Mouse (Mus musculus) T-helper 1 cell (primary cell): ENCODE data around the gene Ckmt2.

Experiments used
- in situ Hi-C: fragments of 300-600 bp; cut with MboI, MseI; formaldehyde crosslinking; loops from one replicate; pipeline ENCODE4 v1.15.1; 2025; ENCODE audit warnings: high pct_unique_total_duplicates

Ckmt2 gene

DNA sequence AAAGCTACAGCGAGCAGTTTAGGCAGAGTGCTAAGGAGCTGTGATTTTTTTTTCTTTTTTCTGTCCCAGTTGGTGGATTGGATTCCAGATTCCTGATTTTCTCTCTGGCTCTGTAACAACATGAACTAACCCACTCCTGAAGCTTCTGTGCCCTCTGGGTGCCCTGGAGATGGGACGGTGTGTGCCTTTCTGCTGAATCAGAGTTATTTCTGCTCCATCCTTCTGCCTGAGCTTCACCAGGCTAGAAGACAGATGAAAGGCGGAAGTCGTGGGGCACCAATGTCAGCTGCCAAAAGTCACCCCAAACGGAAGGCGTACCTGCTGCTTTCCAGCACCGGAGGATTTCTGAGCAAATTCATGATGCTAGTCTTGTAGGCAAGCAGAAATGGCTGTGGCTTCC is 2.1 kb downstream of the Ckmt2 start:
- in situ Hi-C loops = no loop called here

DNA sequence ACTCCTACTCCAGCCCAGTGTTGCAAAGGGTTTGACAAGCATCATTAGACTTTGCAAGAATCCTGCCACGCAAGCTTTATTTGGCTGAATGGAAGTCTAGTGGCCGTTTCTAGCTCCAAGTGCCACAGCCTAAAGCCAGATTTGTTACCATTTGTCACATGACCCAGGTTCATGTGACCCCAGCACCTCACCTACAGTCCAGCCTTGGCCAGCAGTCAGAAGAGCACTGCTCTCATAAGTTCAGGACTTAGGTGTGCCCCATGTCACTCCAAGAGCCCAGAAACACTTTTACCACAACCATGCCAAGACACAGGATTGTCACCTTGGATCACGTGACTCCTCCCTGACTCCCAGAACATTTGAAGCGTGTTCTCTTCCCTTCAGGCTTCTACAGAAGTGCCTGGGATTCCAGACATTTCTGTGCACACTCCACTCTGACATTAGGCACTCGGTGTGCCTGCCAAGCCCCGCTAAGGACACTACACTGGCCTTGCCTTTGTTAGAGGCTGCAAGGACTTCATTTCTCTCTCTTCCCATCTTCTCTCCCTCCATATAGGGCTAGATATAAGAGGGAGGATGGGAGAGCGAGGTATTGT is 2.9 kb downstream of the Ckmt2 start:
- in situ Hi-C loops = no loop called here

DNA sequence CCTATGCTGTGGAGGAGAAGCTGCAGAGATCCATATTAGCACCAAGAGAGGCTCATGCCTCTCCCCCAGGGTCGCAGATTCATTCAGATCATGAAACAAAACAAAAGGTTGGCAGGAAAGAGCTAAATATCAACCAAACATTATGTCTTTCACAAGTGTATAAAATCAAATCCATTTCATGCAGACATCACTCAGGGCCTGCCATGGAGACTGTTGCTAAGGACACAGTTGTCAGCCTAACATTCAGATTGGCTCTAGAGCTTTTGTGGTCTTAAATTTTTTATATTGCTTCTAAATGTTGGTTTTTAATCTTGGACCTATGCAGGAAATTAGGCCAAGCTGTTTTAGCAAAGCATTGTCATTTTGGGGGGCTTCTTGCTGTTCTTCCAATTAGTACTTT is 8.1 kb downstream of the Ckmt2 start:
- in situ Hi-C loops = no loop called here

DNA sequence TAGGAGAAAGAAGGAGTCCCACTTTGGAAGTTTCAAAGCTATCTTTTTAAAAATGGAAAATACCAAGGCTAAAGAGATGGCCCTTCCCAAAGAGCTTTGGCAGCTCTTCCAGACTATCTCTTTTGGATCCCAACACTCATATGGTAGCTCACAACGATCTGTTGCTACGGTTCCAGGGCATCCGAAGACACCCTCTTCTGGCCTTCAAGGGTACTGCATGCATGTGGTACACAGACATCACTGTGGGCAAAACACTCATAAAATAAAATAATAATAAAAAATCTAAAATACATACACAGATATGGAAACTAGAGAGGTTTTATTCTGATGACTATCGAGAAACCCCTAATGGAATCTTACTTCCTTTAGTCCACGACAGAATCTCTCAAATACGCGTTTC is 17.9 kb downstream of the Ckmt2 start:
- in situ Hi-C loops = no loop called here

DNA sequence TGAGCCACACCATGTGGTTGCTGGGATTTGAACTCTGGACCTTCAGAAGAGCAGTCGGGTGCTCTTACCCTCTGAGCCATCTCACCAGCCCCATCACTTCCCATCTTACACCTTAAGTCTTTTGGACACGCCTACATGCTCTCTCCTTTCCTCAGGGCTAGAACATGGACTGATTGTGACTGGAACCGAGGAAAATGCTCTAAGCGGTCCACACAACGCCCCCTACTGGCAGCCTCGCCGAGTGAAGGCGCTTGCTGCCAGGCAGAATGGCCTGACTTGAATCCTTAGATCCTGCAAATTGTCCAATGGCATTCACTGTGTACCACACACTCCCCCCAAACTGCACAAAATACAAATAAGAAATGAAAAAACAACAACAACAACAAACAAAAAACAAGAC is 19.3 kb downstream of the Ckmt2 start:
- in situ Hi-C loops = no loop called here

DNA sequence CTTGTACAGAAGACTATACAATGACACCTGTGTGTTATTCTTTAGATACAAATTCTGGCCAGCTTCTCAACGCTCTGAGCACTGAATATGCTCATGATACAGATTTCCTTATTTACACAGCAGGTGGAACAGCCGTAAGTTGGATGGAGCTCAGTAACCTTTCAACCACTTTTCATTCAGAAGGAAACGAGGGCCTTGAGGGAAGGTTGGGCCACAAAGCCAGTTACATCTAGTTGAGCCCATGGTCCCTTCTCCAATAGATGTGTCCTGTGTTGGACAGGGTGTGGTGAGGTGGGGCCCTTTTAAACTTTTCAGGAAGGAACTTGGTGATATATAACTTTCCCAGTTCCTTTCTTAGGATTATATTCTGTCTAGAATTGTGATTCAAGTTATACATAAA is 22.3 kb downstream of the Ckmt2 start:
- in situ Hi-C loops = no loop called here

DNA sequence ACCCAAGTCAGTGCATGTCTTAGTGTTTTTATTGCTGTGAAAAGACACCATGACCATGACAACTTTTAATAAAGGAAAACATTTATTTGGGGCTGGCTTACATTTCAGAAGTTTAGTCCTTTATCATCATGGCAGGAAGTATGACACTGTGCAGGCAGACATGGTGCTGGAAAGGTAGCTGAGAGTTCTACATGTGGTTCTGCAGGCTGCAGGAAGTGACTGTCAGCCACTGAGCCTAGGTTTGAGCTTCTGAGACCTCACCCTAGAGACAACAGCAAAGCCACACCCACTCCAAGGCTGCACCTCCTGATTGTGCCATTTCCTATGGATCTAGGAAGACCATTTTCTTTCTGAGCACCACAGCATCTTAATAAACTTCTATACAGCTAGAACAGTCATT is 48.8 kb downstream of the Ckmt2 start:
- in situ Hi-C loops = no loop called here

DNA sequence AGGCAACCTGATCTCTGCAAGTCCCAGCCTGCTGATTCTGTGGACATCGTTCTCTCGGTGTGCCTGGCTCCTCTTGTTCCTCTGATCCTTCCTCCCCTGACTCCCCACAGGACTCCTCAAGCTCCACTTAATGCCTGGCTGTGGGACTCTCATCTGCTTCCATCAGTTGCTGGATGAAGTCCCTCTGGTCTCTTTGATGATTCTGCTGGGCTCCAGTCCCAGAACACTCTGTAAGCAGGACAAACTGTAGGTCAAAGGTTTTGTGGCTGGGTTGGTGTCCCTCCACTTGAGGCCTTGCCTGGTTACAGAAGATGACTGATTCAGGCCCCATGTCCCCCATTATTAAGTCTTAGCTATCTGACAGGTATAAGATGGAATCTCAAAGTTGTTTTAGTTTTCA is 50.6 kb downstream of the Ckmt2 start:
- in situ Hi-C loops = no loop called here

DNA sequence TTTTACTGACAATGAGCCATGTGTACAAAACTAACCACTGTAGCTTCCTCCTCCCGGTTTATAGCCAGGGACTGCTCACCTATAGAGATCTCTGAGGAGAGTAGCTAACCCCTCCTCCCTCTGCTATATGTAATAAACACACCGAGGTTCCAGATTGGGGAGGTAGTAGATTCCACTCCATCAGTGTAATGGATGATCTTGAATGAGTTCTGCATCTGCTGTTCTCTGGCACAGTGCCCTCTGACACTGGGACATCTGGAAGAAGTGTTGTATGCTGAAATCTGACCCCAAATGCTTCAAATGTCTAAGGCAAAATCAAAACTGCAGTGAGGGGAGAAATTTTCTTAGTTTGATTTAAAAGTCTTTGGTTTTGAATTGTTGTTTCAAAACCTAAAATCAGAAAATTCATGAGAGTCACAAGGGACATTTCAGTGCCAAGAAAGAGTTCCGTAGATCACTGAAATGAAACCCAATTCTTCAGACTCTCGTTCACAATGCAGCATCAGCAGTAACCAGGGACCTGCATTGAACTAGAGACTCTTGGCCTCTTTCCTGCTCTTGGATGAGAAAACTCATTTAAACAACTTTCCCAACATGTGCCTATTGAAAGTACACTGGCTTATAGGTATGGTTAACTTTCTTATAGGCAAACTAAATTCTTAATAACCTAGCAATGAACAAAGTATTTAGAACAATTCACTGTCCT is 51.7 kb downstream of the Ckmt2 start:
- in situ Hi-C loops = no loop called here

DNA sequence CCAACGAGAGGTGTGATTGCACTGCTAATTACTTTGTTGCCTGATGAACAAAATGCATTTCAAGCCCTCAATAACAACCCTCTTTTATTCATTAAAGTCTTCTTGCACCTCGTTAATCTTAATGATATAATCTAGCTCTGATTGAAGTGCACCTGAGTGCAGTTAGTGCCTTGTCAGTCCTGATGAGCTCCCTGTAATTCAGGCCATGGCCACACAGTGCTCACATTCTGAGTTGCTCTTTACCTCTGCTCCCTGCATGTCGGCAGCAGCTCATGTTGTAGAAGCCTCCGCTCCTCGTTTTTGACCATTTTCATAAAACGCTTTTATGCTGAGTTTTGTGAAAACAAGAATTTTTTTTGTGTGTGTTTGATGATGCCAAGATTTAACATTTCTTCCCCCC is 53.0 kb downstream of the Ckmt2 start:
- in situ Hi-C loops = no loop called here

DNA sequence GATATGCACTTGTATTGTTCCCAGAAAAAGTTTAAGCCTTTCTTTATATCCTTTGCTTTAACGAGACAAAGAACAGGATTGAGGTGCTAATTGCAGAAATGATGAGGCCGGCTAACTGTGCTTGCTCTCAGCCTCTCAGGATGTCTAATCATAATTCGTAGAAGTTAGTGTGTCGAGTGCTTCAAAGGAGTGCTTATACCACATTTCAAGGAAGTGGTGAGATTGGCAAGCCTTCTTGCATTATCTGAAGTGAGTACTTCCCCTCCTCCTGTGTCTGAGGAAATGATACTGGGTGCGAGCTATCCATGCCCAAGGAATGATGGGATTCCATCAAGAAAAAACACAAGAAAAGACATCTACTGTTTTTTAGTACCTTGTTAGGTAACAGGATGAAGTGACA is 62.0 kb downstream of the Ckmt2 start:
- in situ Hi-C loops = no loop called here

DNA sequence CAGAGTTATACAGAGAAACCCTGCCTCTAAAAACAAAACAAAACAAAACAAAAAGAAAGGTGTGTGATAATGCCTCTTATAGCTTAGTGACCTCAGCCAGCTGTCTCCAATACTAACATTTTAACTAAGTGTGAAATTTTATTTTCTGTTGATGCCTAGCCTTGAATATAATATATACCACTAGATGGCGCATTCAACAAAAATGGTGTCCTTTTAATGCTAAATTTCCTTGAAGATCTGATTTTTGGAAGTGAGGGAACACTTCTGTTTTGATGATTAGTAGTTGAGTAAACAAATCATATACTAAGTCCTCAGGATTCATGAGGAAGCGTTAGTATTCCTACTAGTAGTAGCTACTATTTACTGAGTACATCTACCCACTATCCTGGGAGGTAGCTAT is 67.2 kb downstream of the Ckmt2 start:
- in situ Hi-C loops = no loop called here

DNA sequence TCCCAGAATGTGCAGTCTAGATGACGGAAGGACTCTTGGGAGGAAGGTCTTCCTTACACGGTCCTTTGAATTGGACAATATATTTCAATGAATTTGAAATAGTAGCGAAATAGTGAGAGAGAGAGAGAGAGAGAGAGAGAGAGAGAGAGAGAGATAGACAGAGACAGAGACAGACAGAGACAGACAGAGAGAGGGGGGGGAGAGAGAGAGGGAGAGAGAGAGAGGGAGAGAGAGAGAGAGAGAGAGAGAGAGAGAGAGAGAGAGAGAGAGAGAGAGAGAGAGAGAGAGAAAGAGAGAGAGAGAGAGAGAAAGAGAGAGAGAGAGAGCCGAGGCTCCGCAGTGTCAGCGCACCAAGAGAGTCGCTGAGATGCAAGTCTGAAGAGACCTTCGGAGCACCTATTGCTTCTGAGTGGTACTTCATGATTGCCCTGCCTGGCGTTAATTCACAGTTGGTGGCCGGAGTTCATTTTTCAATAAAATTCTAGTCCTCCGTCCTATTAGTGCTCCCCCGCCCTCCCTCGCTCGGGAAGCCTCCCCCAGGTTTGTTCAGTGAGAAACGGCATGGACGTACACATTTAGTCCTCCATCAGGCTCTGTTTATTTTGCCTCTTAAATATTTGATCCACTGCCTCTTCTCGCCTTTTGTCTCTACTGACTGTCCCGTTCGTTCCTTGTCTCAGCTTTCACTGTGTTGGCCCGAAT is 68.7 kb downstream of the Ckmt2 start:
- in situ Hi-C loops = no loop called here

DNA sequence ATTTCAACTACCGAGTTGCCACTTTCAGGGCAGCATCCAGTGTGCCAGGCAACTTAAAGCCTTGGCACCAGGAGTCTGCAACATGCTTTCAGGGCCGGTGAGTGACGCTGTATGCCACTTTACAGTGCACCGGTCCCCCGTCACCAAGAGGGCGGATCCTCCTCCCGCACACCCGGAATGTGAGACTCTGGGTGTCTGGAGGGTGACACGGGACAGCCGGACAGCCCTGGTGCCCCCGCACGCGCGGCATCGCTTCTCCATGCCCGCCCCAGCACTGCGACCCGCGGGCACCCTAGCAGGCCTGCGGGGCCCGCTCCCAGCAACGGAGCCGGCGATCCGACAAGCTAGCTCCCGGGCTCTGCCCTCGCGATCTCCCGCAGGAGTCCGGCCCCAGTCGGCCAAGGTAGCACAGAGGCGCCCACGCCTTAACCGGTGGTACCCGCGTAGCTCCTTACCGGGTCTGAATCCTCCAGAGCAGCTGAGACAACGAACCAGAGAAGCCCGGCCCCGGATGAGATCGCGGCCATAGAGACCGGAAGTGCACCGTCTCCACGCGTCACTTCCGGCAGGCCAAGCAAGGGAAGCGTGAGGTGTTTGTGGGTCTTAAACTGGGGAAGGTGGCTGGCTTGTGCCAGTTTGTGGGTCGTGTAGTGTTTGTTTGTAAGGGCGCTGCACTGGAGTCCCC is 69.4 kb downstream of the Ckmt2 start, which contains the start of gene Zcchc9:
Zcchc9 (minus strand) TSS at position 551 of the 685 bp plus-strand sequence.
- in situ Hi-C loops = no loop called here
